Comparison of ENCODE assay signal across 10 mouse cellular contexts in genomic region chrX:102081573-102082279, GRCm38 (mm10). TPM values are rescaled to one million over a fixed set of nuclear protein-coding genes. Genes with fewer than 3 reads are reported as not detected.
A peak's percentile ranks its signal among the peaks of the same experiment; 100 is the strongest.
DNase-seq lines count a peak whose midpoint lies in the region; ATAC-seq and TF ChIP-seq lines count a peak whose summit lies in the region.
"Had no signal": no experiment of that assay in that cellular context is flagged by ENCODE, and none has a peak within 500 bp of the region (broad histone marks: within the 10 kb centered on the region; RNA-seq: fewer than 3 reads in every experiment).

No protein-coding gene starts in this region.

- ATAC-seq in embryonic facial prominence, embryonic 13.5 days (ENCODE audit: insufficient number of reproducible peaks, insufficient read depth, low FRiP score, low TSS enrichment, low read depth): no peak
- peak; percentile 81 for ATAC-seq in limb, embryonic 11.5 days (ENCODE audit: insufficient number of reproducible peaks, low FRiP score, low TSS enrichment, low read depth)
- ATAC-seq: activated CD4-positive, CD25-positive, alpha-beta regulatory T cell, adult 4 months; liver, embryonic 12.5 days had no signal

- H3K4me1 ChIP-seq in embryonic facial prominence, embryonic 13.5 days: peaks cover 6% of the 10 kb centered on the region; the same call in 1 of the 2 replicates
- H3K4me1 ChIP-seq in limb, embryonic 11.5 days (ENCODE audit: control insufficient read depth, insufficient read depth, low read length): peaks cover 5% of the 10 kb centered on the region
- no peaks in the 10 kb centered on the region for H3K4me1 ChIP-seq in heart, embryonic 10.5 days
- H3K4me1 ChIP-seq: liver, embryonic 12.5 days had no signal

- no peak overlapping the region for H3K4me2 ChIP-seq in embryonic facial prominence, embryonic 13.5 days
- H3K4me2 ChIP-seq in limb, embryonic 11.5 days (ENCODE audit: low read depth, severe bottlenecking): peak overlapping the region; percentile 12; the same call in 1 of the 2 replicates
- H3K4me2 ChIP-seq: liver, embryonic 12.5 days had no signal

- no peak overlapping the region for H3K9ac ChIP-seq in embryonic facial prominence, embryonic 13.5 days
- H3K9ac ChIP-seq in limb, embryonic 11.5 days (ENCODE audit: low read length): no peak overlapping the region
- H3K9ac ChIP-seq: liver, embryonic 12.5 days had no signal

- no peak overlapping the region for H3K4me3 ChIP-seq in layer of hippocampus, adult 2 months
- no peak overlapping the region for H3K4me3 ChIP-seq in embryonic facial prominence, embryonic 13.5 days
- no peak overlapping the region for H3K4me3 ChIP-seq in limb, embryonic 11.5 days (ENCODE audit: low read depth, low read length)
- H3K4me3 ChIP-seq in heart, embryonic 10.5 days: no peak overlapping the region
- H3K4me3 ChIP-seq: liver, embryonic 12.5 days had no signal

- H3K27me3 ChIP-seq in embryonic facial prominence, embryonic 13.5 days: peaks cover 27% of the 10 kb centered on the region; the same call in 1 of the 2 replicates
- 0 out of 2 replicates have a peak, but pooled peaks cover 3% of the 10 kb centered on the region for H3K27me3 ChIP-seq in limb, embryonic 11.5 days (ENCODE audit: control insufficient read depth, insufficient read depth, low read length)
- peaks cover 20% of the 10 kb centered on the region; the same call in 1 of the 2 replicates for H3K27me3 ChIP-seq in heart, embryonic 10.5 days (ENCODE audit: insufficient read depth, poor library complexity, severe bottlenecking)

- WGBS in embryonic facial prominence, embryonic 13.5 days: 40% methylated on average over 7 of the region's 7 CpGs
- 46% methylated on average over 7 of the region's 7 CpGs for WGBS in limb, embryonic 11.5 days
- WGBS in heart, embryonic 10.5 days: 59% methylated on average over 7 of the region's 7 CpGs

- no peaks in the 10 kb centered on the region for H3K9me3 ChIP-seq in embryonic facial prominence, embryonic 13.5 days
- H3K9me3 ChIP-seq in limb, embryonic 11.5 days (ENCODE audit: control insufficient read depth, low read length): no peaks in the 10 kb centered on the region
- H3K9me3 ChIP-seq in heart, embryonic 10.5 days: no peaks in the 10 kb centered on the region
- H3K9me3 ChIP-seq: liver, embryonic 12.5 days had no signal

- peak overlapping the region; percentile 48; the same call in 1 of the 2 replicates for H3K27ac ChIP-seq in layer of hippocampus, adult 2 months
- H3K27ac ChIP-seq in embryonic facial prominence, embryonic 13.5 days: peak overlapping the region; percentile 39
- H3K27ac ChIP-seq in limb, embryonic 11.5 days (replicated peaks; ENCODE audit: low read depth, low read length): peak overlapping the region; percentile 71
- no peak overlapping the region for H3K27ac ChIP-seq in heart, embryonic 10.5 days
- H3K27ac ChIP-seq: liver, embryonic 12.5 days had no signal

- TF ChIP-seq CTCF in layer of hippocampus, adult 2 months (conservative IDR thresholded peaks at IDR 0.05): no peak

- H3K36me3 ChIP-seq in embryonic facial prominence, embryonic 13.5 days: peaks cover 12% of the 10 kb centered on the region; the same call in 1 of the 2 replicates
- no peaks in the 10 kb centered on the region for H3K36me3 ChIP-seq in limb, embryonic 11.5 days (ENCODE audit: control insufficient read depth, insufficient read depth, low read length)
- peaks cover 38% of the 10 kb centered on the region for H3K36me3 ChIP-seq in heart, embryonic 10.5 days
- H3K36me3 ChIP-seq: liver, embryonic 12.5 days had no signal

- DNase-seq in layer of hippocampus, adult 2 months (ENCODE audit: low spot score in 2 of 2): no peak
- DNase-seq in layer of hippocampus, postnatal 14 days (ENCODE audit: low spot score in 2 of 2): no peak
- DNase-seq in limb, embryonic 11.5 days (ENCODE audit: low spot score): peak; percentile 55
- peak; percentile 75 for DNase-seq in retina, embryonic 14.5 days (ENCODE audit: low spot score)
- no peak for DNase-seq in adrenal gland, postnatal 10 days
- DNase-seq in heart, embryonic 10.5 days (ENCODE audit: low spot score): no peak
- no peak for DNase-seq in lung, postnatal 36 days

RNA-seq across cellular contexts. Expression of gene Rtl5, which starts 10.6 kb away (rescaled TPM):
- total RNA-seq in layer of hippocampus, adult 2 months (2021): 1 to 10 TPM; 8.8 to 9.0 TPM
- total RNA-seq in layer of hippocampus, postnatal 14 days (2021): 10 to 100 TPM in 1 of 2 experiments, 1 to 10 TPM in 1; 8.9 to 10.1 TPM
- polyA plus RNA-seq in embryonic facial prominence, embryonic 13.5 days (2015; fragmentation: Nextera tagmentation; extraction: Ambion mirVana): 2.3 and 2.4 TPM in 2 replicates
- polyA plus RNA-seq in limb, embryonic 11.5 days (2014; fragmentation: Nextera tagmentation; extraction: Ambion mirVana): 1.6 and 4.0 TPM in 2 replicates
- total RNA-seq in adrenal gland, postnatal 10 days (2021): 10 to 100 TPM in 1 of 2 experiments, 1 to 10 TPM in 1; 7.0 to 10.2 TPM
- polyA plus RNA-seq in heart, embryonic 10.5 days (2016; fragmentation: Nextera tagmentation; extraction: Ambion mirVana): 0.92 and 1.1 TPM in 2 replicates

RNA-seq across cellular contexts. Expression of gene Pin4, which starts 37.5 kb away (rescaled TPM):
- total RNA-seq in layer of hippocampus, adult 2 months (2021): 10 to 100 TPM; 25.0 to 34.5 TPM
- 10 to 100 TPM; 34.4 to 39.2 TPM for total RNA-seq in layer of hippocampus, postnatal 14 days (2021)
- 69.1 and 81.5 TPM in 2 replicates for polyA plus RNA-seq in embryonic facial prominence, embryonic 13.5 days (2015; fragmentation: Nextera tagmentation; extraction: Ambion mirVana)
- polyA plus RNA-seq in limb, embryonic 11.5 days (2014; fragmentation: Nextera tagmentation; extraction: Ambion mirVana): 71.6 and 82.4 TPM in 2 replicates
- 10 to 100 TPM; 48.1 to 51.6 TPM for total RNA-seq in adrenal gland, postnatal 10 days (2021)
- 44.6 and 65.4 TPM in 2 replicates for polyA plus RNA-seq in heart, embryonic 10.5 days (2016; fragmentation: Nextera tagmentation; extraction: Ambion mirVana)

Comparison
In these comparisons a context has a peak if more than half of its experiments do, and no peak if none do; other contexts are left out.
1. DNase-seq: peak in limb, embryonic 11.5 days (single experiment) and retina, embryonic 14.5 days (single experiment); none in layer of hippocampus, adult 2 months (0 of 2), layer of hippocampus, postnatal 14 days (0 of 2), adrenal gland, postnatal 10 days (single experiment), heart, embryonic 10.5 days (single experiment) and lung, postnatal 36 days (single experiment).